Mouse (Mus musculus): ENCODE measurements around the gene Vmn1r80. TPM values are rescaled to one million over a fixed set of nuclear protein-coding genes. Genes with fewer than 3 reads are reported as not detected.
"Not testable (repeated sequence)": the region's sequence is repeated elsewhere in the genome, so short reads cannot be mapped to it uniquely, and the experiment has no call there.

The Vmn1r80 gene
- not detected in 2 replicates for polyA plus RNA-seq (2014; fragmentation: Nextera tagmentation; extraction: Ambion mirVana)

- WGBS = 85% methylated on average over 1 of the region's 1 CpGs
- H3K9ac ChIP-seq (replicated peaks; ENCODE audit: low read depth, low read length) = no peak within 1 kb of the TSS
- H3K27ac ChIP-seq (ENCODE audit: low read depth, low read length) = no peak within 1 kb of the TSS
- H3K36me3 ChIP-seq (ENCODE audit: control insufficient read depth, insufficient read depth, low read length) = no peaks in the 10 kb centered on the region
- no peak within 1 kb of the TSS for H3K4me3 ChIP-seq (ENCODE audit: low read depth, low read length)
- no peaks in the 10 kb centered on the region for H3K9me3 ChIP-seq (ENCODE audit: control insufficient read depth, low read length)
- H3K4me2 ChIP-seq (ENCODE audit: low read depth, low read length) = no peak within 1 kb of the TSS
- H3K27me3 ChIP-seq (ENCODE audit: control insufficient read depth, insufficient read depth, low read length) = no peaks in the 10 kb centered on the region
- no peak for ATAC-seq (ENCODE audit: low read depth)
- H3K4me1 ChIP-seq (ENCODE audit: control insufficient read depth, insufficient read depth, low read length) = no peaks in the 10 kb centered on the region
Measured at GRCm38 (mm10) chr7:12188986-12189385, at the start of gene Vmn1r80. Gene Vmn1r80 (plus strand): TSS chr7:12189286.

DNA sequence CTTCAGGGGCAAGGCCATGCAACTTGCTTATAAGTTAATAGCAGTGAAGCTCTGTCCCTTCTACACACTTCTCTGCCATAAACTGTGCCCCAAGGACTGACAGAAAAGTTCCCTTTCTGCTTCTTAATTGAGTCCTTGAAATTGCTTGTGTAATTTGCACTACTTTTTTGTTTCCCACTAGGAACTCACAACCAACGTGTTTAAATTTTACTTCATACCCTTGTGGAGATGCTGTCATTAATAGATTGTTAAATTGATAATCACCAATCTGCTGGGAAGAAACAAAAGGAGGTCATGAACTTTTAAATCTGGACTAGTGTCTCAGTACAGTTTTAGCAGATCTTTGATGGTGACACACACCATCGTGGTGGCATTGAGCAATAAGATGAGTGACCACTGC is 39.1 kb upstream of the Vmn1r80 start, which contains the start of gene Vmn1r78:
Gene Vmn1r78, plus strand, starts transcription at position 301 of the 400 bp plus-strand sequence.
- H3K27me3 ChIP-seq (ENCODE audit: control insufficient read depth, insufficient read depth, low read length) = no peaks in the 10 kb centered on the region
- no peak within 1 kb of the TSS for H3K4me2 ChIP-seq (ENCODE audit: low read depth, low read length)
- H3K4me1 ChIP-seq (ENCODE audit: control insufficient read depth, insufficient read depth, low read length) = no peaks in the 10 kb centered on the region
- H3K9me3 ChIP-seq (ENCODE audit: control insufficient read depth, low read length) = no peaks in the 10 kb centered on the region
- no peak within 1 kb of the TSS for H3K27ac ChIP-seq (ENCODE audit: low read depth, low read length)
- ATAC-seq (ENCODE audit: low read depth) = no peak
- H3K9ac ChIP-seq (replicated peaks; ENCODE audit: low read depth, low read length) = no peak within 1 kb of the TSS
- 68% methylated on average over 2 of the region's 2 CpGs for WGBS
- H3K36me3 ChIP-seq (ENCODE audit: control insufficient read depth, insufficient read depth, low read length) = no peaks in the 10 kb centered on the region
- no peak within 1 kb of the TSS for H3K4me3 ChIP-seq (ENCODE audit: low read depth, low read length)

- H3K36me3 ChIP-seq (ENCODE audit: control insufficient read depth, insufficient read depth, low read length) = not testable (repeated sequence)
Measured at GRCm38 (mm10) chr7:12156463-12156862, 32.6 kb upstream of the Vmn1r80 start.

DNA sequence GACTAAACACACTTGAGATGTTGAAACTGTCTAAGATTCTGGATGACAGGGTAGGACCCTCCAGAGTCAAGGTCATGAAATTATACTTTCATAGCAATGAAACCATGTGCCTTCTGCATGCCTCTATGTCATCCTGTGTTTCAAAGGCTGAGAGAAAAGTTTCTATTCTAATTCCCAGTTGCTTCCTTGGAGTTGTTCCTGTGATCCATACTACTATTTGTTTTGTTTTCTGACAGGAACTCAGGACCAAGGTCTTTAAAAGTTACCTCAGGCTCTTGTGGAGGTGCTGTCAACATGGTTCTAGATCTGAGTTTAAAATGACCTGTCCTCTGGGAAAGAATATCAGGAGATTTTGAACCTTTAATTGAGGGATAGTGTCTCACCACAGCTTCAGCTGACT is 18.1 kb upstream of the Vmn1r80 start, which contains the start of gene Vmn1r79:
Gene Vmn1r79, plus strand, starts transcription at position 301 of the 400 bp plus-strand sequence.
- H3K4me1 ChIP-seq (ENCODE audit: control insufficient read depth, insufficient read depth, low read length); H3K27ac ChIP-seq (ENCODE audit: low read depth, low read length); H3K36me3 ChIP-seq (ENCODE audit: control insufficient read depth, insufficient read depth, low read length); H3K27me3 ChIP-seq (ENCODE audit: control insufficient read depth, insufficient read depth, low read length); ATAC-seq (ENCODE audit: low read depth); H3K4me2 ChIP-seq (ENCODE audit: low read depth, low read length); H3K4me3 ChIP-seq (ENCODE audit: low read depth, low read length); H3K9me3 ChIP-seq (ENCODE audit: control insufficient read depth, low read length); H3K9ac ChIP-seq (replicated peaks; ENCODE audit: low read depth, low read length): not testable (repeated sequence)

More at GRCm38 (mm10) chr7:12156463-12156862, 32.6 kb upstream of the Vmn1r80 start:
- H3K27me3 ChIP-seq (ENCODE audit: control insufficient read depth, insufficient read depth, low read length); H3K4me1 ChIP-seq (ENCODE audit: control insufficient read depth, insufficient read depth, low read length); ATAC-seq (ENCODE audit: low read depth); H3K9ac ChIP-seq (replicated peaks; ENCODE audit: low read depth, low read length); H3K4me3 ChIP-seq (ENCODE audit: low read depth, low read length); H3K4me2 ChIP-seq (ENCODE audit: low read depth, low read length); H3K27ac ChIP-seq (ENCODE audit: low read depth, low read length); H3K9me3 ChIP-seq (ENCODE audit: control insufficient read depth, low read length): not testable (repeated sequence)
- WGBS = 63% methylated on average over 1 of the region's 1 CpGs

- not testable (repeated sequence) for H3K36me3 ChIP-seq (ENCODE audit: control insufficient read depth, insufficient read depth, low read length); H3K9ac ChIP-seq (replicated peaks; ENCODE audit: low read depth, low read length); H3K4me3 ChIP-seq (ENCODE audit: low read depth, low read length); H3K27ac ChIP-seq (ENCODE audit: low read depth, low read length); ATAC-seq (ENCODE audit: low read depth); H3K27me3 ChIP-seq (ENCODE audit: control insufficient read depth, insufficient read depth, low read length); H3K4me1 ChIP-seq (ENCODE audit: control insufficient read depth, insufficient read depth, low read length); H3K4me2 ChIP-seq (ENCODE audit: low read depth, low read length); H3K9me3 ChIP-seq (ENCODE audit: control insufficient read depth, low read length)
- WGBS = 66% methylated on average over 2 of the region's 2 CpGs
Measured at GRCm38 (mm10) chr7:12172926-12173325, 16.2 kb upstream of the Vmn1r80 start.

GRCm38 (mm10) chr7:12204141-12204540 is 15.1 kb downstream of the Vmn1r80 start:
- no peaks in the 10 kb centered on the region for H3K4me1 ChIP-seq (ENCODE audit: control insufficient read depth, insufficient read depth, low read length)
- no peak overlapping the region for H3K4me3 ChIP-seq (ENCODE audit: low read depth, low read length)
- H3K27me3 ChIP-seq (ENCODE audit: control insufficient read depth, insufficient read depth, low read length) = no peaks in the 10 kb centered on the region
- 67% methylated on average over 2 of the region's 2 CpGs for WGBS
- no peak overlapping the region for H3K4me2 ChIP-seq (ENCODE audit: low read depth, low read length)
- H3K36me3 ChIP-seq (ENCODE audit: control insufficient read depth, insufficient read depth, low read length) = no peaks in the 10 kb centered on the region
- no peak overlapping the region for H3K27ac ChIP-seq (ENCODE audit: low read depth, low read length)
- no peak for ATAC-seq (ENCODE audit: low read depth)
- H3K9me3 ChIP-seq (ENCODE audit: control insufficient read depth, low read length) = no peaks in the 10 kb centered on the region
- no peak overlapping the region for H3K9ac ChIP-seq (replicated peaks; ENCODE audit: low read depth, low read length)

Other genes with a start within 250 kb of the Vmn1r80 start
- gene Vmn1r77, start 152.5 kb upstream of the Vmn1r80 start, polyA plus RNA-seq (2014; fragmentation: Nextera tagmentation; extraction: Ambion mirVana) = not detected in 2 replicates
- gene Vmn1r78, start 39.0 kb upstream of the Vmn1r80 start, polyA plus RNA-seq (2014; fragmentation: Nextera tagmentation; extraction: Ambion mirVana) = not detected in 2 replicates
- not detected in 2 replicates for gene Vmn1r79, start 18.0 kb upstream of the Vmn1r80 start, polyA plus RNA-seq (2014; fragmentation: Nextera tagmentation; extraction: Ambion mirVana)
- 0.01 TPM in 1 of 2 replicates, not detected in the other for gene Vmn1r81, start 79.0 kb downstream of the Vmn1r80 start, polyA plus RNA-seq (2014; fragmentation: Nextera tagmentation; extraction: Ambion mirVana)
- gene Vmn1r82, start 111.1 kb downstream of the Vmn1r80 start, polyA plus RNA-seq (2014; fragmentation: Nextera tagmentation; extraction: Ambion mirVana) = not detected in 2 replicates
- gene Vmn1r83, start 140.2 kb downstream of the Vmn1r80 start, polyA plus RNA-seq (2014; fragmentation: Nextera tagmentation; extraction: Ambion mirVana) = not detected in 2 replicates
- gene Vmn1r84, start 180.0 kb downstream of the Vmn1r80 start, polyA plus RNA-seq (2014; fragmentation: Nextera tagmentation; extraction: Ambion mirVana) = not detected in 2 replicates
- 12.0 and 12.9 TPM in 2 replicates for gene Zfp551, start 233.5 kb downstream of the Vmn1r80 start, polyA plus RNA-seq (2014; fragmentation: Nextera tagmentation; extraction: Ambion mirVana)